Mouse (Mus musculus) heart, embryonic 13.5 days (tissue): ENCODE data around the gene Ube2dnl1. TPM values are rescaled to one million over a fixed set of nuclear protein-coding genes. Genes with fewer than 3 reads are reported as not detected.

ENCODE experiments used
- ATAC-seq: fragments of 200-750 bp; cut with Nextera tagmentation; 2 replicates; pipeline ENCODE4 v1.8.0; 2017; ENCODE audit warnings: moderate TSS enrichment; ENCODE audit not compliant: insufficient number of reproducible peaks, low FRiP score, low TSS enrichment; ENCODE audit errors: extremely low read depth
- H3K27ac ChIP-seq: fragments of 300-500 bp; sonication (generic); replicated peaks from 2 replicates; pipeline ENCODE4 v1.5.1; 2015; ENCODE audit warnings: moderate library complexity, mild to moderate bottlenecking, inconsistent platforms
- H3K27me3 ChIP-seq: fragments of 300-500 bp; sonication (generic); replicated peaks from 2 replicates; pipeline ENCODE4 v1.6.1; 2015; ENCODE audit warnings: mild to moderate bottlenecking, inconsistent platforms
- H3K36me3 ChIP-seq: fragments of 300-500 bp; sonication (generic); 2 replicates; pipeline ENCODE4 v1.6.1; 2015; ENCODE audit warnings: mild to moderate bottlenecking, inconsistent platforms
- H3K4me1 ChIP-seq: fragments of 300-500 bp; sonication (generic); 2 replicates; pipeline ENCODE4 v1.6.1; 2015; ENCODE audit warnings: inconsistent platforms
- H3K4me2 ChIP-seq: fragments of 300-500 bp; sonication (generic); 2 replicates; pipeline ENCODE4 v1.6.1; 2015; ENCODE audit warnings: inconsistent platforms, mild to moderate bottlenecking, moderate library complexity
- H3K4me3 ChIP-seq: fragments of 300-500 bp; sonication (generic); 2 replicates; pipeline ENCODE4 v1.5.1; 2015; ENCODE audit warnings: moderate library complexity, mild to moderate bottlenecking, inconsistent platforms
- H3K9ac ChIP-seq: fragments of 300-500 bp; sonication (generic); 2 replicates; pipeline ENCODE4 v1.6.1; 2015; ENCODE audit warnings: inconsistent platforms, mild to moderate bottlenecking, moderate library complexity
- H3K9me3 ChIP-seq: fragments of 300-500 bp; sonication (generic); 2 replicates; pipeline ENCODE4 v1.6.1; 2016; ENCODE audit warnings: inconsistent platforms
- WGBS: fragments of 180-500 bp; shearing (Covaris S2); methylation state at CpG from one replicate; pipeline ENCODE4 v1.1.7; 2015; ENCODE audit warnings: mixed read lengths; 5-methylcytosine and 5-hydroxymethylcytosine counted together
- polyA plus RNA-seq: library from polyadenylated mRNA; unstranded; fragments of >200 nt; fragmentation: Nextera tagmentation; extraction: Ambion mirVana; gene quantifications from 2 replicates; pipeline ENCODE4 v1.2.1, GENCODE M21; 2015

The Ube2dnl1 gene
- polyA plus RNA-seq = not detected in 2 replicates

- Histone ChIP-seq H3K9ac (no peak within 1 kb of the TSS), H3K9me3 (no peaks in the 10 kb centered on the region), H3K27me3 (no peaks in the 10 kb centered on the region), H3K36me3 (no peaks in the 10 kb centered on the region), H3K4me2 (no peak within 1 kb of the TSS), H3K27ac (no peak within 1 kb of the TSS), H3K4me3 (no peak within 1 kb of the TSS), H3K4me1 (no peaks in the 10 kb centered on the region)
- WGBS = 57% methylated on average over 5 of the region's 5 CpGs
- ATAC-seq = no peak
Observed at GRCm38 (mm10) chrX:114904712-114905111, at the start of gene Ube2dnl1. Gene Ube2dnl1 (plus strand): TSS chrX:114905012.

- Histone ChIP-seq H3K9ac (no peak overlapping the region), H3K9me3 (no peaks in the 10 kb centered on the region), H3K4me1 (no peaks in the 10 kb centered on the region), H3K4me2 (no peak overlapping the region), H3K27me3 (no peaks in the 10 kb centered on the region), H3K27ac (no peak overlapping the region), H3K4me3 (no peak overlapping the region), H3K36me3 (no peaks in the 10 kb centered on the region)
- ATAC-seq = no peak
Observed at GRCm38 (mm10) chrX:114895489-114895888, 9.3 kb upstream of the Ube2dnl1 start.

- H3K4me1 ChIP-seq = no peaks in the 10 kb centered on the region
- no peak overlapping the region for H3K4me2 ChIP-seq
- no peaks in the 10 kb centered on the region for H3K27me3 ChIP-seq
- H3K27ac ChIP-seq = no peak overlapping the region
- H3K9me3 ChIP-seq = no peaks in the 10 kb centered on the region
- no peak overlapping the region for H3K4me3 ChIP-seq
- H3K36me3 ChIP-seq = no peaks in the 10 kb centered on the region
- ATAC-seq = no peak
- 88% methylated on average over 3 of the region's 3 CpGs for WGBS
- no peak overlapping the region for H3K9ac ChIP-seq
Observed at GRCm38 (mm10) chrX:114897506-114897905, 7.3 kb upstream of the Ube2dnl1 start.

- no peaks in the 10 kb centered on the region for H3K27me3 ChIP-seq
- H3K9ac ChIP-seq = no peak overlapping the region
- no peaks in the 10 kb centered on the region for H3K4me1 ChIP-seq
- no peak overlapping the region for H3K4me2 ChIP-seq
- H3K36me3 ChIP-seq = no peaks in the 10 kb centered on the region
- ATAC-seq = no peak
- H3K4me3 ChIP-seq = no peak overlapping the region
- no peak overlapping the region for H3K27ac ChIP-seq
- no peaks in the 10 kb centered on the region for H3K9me3 ChIP-seq
Observed at GRCm38 (mm10) chrX:114903391-114903790, 1.4 kb upstream of the Ube2dnl1 start.

GRCm38 (mm10) chrX:114907282-114907681 is 2.5 kb downstream of the Ube2dnl1 start, which contains the start of gene Ube2dnl2:
Gene Ube2dnl2 (plus strand): TSS chrX:114907582.
- Histone ChIP-seq H3K9me3 (no peaks in the 10 kb centered on the region), H3K4me3 (no peak within 1 kb of the TSS), H3K27me3 (no peaks in the 10 kb centered on the region), H3K4me2 (no peak within 1 kb of the TSS), H3K9ac (no peak within 1 kb of the TSS), H3K4me1 (no peaks in the 10 kb centered on the region), H3K36me3 (no peaks in the 10 kb centered on the region), H3K27ac (no peak within 1 kb of the TSS)
- no peak for ATAC-seq
- 38% methylated on average over 1 of the region's 1 CpGs for WGBS

- Histone ChIP-seq H3K4me1 (no peaks in the 10 kb centered on the region), H3K36me3 (no peaks in the 10 kb centered on the region), H3K4me3 (no peak overlapping the region), H3K27ac (peak overlapping the region; percentile 48; the same call in 1 of the 2 replicates), H3K9ac (no peak overlapping the region), H3K4me2 (no peak overlapping the region), H3K9me3 (no peaks in the 10 kb centered on the region), H3K27me3 (no peaks in the 10 kb centered on the region)
- WGBS = 10% methylated on average over 1 of the region's 1 CpGs
- no peak for ATAC-seq
Observed at GRCm38 (mm10) chrX:114955066-114955465, 50.3 kb downstream of the Ube2dnl1 start.

Other genes with a start within 250 kb of the Ube2dnl1 start
- not detected in 2 replicates for gene Ube2dnl2, start 2.6 kb downstream of the Ube2dnl1 start, polyA plus RNA-seq